Mouse (Mus musculus) embryonic fibroblast, embryonic 13.5 days (primary cell): ENCODE data around the gene Sv2c.

ENCODE experiments used
- CTCF ChIP-seq: IDR thresholded peaks from 2 replicates; pipeline ENCODE4 v1.5.1; 2011; ENCODE audit warnings: mild to moderate bottlenecking, control low read depth, low read length, moderate library complexity, borderline replicate concordance; ENCODE audit not compliant: insufficient read depth
- POLR2A ChIP-seq: IDR thresholded peaks from 2 replicates; pipeline ENCODE4 v1.6.1; 2011; ENCODE audit warnings: low read depth, mild to moderate bottlenecking, control low read depth, low read length, moderate library complexity

DNA sequence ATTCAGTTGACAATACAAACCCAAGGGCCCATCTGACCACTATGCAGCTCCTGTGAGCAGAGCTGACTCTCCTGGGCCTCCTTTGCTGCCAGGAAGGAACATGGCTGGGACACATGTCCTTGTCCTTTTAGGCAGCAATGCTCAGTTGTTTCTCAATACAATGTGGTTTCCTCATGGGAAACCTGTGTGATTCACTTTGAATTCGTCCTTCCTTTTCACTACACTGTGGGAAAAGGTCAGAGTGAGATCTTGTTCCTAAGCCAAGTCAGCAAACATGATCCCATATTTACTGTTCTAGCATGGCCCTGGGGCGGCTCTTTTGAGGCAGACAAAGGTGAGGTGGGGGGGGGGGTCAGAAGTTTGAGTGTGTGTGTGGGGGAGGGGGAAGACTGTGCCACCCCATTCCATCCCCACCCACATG is 208.2 kb downstream of the Sv2c start:
- TF ChIP-seq POLR2A = no peak
- no peak for TF ChIP-seq CTCF
